Mouse (Mus musculus) heart, embryonic 15.5 days (tissue): ENCODE measurements around the gene Pex7. TPM values are rescaled to one million over a fixed set of nuclear protein-coding genes. Genes with fewer than 3 reads are reported as not detected.

ENCODE experiments used
- ATAC-seq: fragments of 200-750 bp; cut with Nextera tagmentation; replicated peaks from 2 replicates; pipeline ENCODE4 v1.8.0; 2017; ENCODE audit warnings: low read depth, moderate TSS enrichment; ENCODE audit not compliant: insufficient number of reproducible peaks, insufficient read depth, low FRiP score
- H3K27ac ChIP-seq: fragments of 300-500 bp; sonication (generic); 2 replicates; pipeline ENCODE4 v1.5.1; 2015; ENCODE audit warnings: mild to moderate bottlenecking, inconsistent platforms
- H3K27me3 ChIP-seq: fragments of 300-500 bp; sonication (generic); 2 replicates; pipeline ENCODE4 v1.6.1; 2015; ENCODE audit warnings: inconsistent platforms
- H3K36me3 ChIP-seq: fragments of 300-500 bp; sonication (generic); 2 replicates; pipeline ENCODE4 v1.6.1; 2015; ENCODE audit warnings: mild to moderate bottlenecking, inconsistent platforms
- H3K4me1 ChIP-seq: fragments of 300-500 bp; sonication (generic); replicated peaks from 2 replicates; pipeline ENCODE4 v1.6.1; 2015; ENCODE audit warnings: inconsistent platforms
- H3K4me2 ChIP-seq: fragments of 300-500 bp; sonication (generic); 2 replicates; pipeline ENCODE4 v1.6.1; 2015; ENCODE audit warnings: inconsistent platforms, mild to moderate bottlenecking, moderate library complexity
- H3K4me3 ChIP-seq: fragments of 300-500 bp; sonication (generic); 2 replicates; pipeline ENCODE4 v1.5.1; 2015; ENCODE audit warnings: mild to moderate bottlenecking, inconsistent platforms
- H3K9ac ChIP-seq: fragments of 300-500 bp; sonication (generic); 2 replicates; pipeline ENCODE4 v1.6.1; 2015; ENCODE audit warnings: mild to moderate bottlenecking, inconsistent platforms
- H3K9me3 ChIP-seq: fragments of 300-500 bp; sonication (generic); replicated peaks from 2 replicates; pipeline ENCODE4 v1.6.1; 2016; ENCODE audit warnings: inconsistent platforms
- WGBS: fragments of 180-500 bp; shearing (Covaris S2); methylation state at CpG from one replicate; pipeline ENCODE4 v1.1.7; 2015; ENCODE audit warnings: mixed read lengths; 5-methylcytosine and 5-hydroxymethylcytosine counted together
- polyA plus RNA-seq: library from polyadenylated mRNA; unstranded; fragments of >200 nt; fragmentation: Nextera tagmentation; extraction: Ambion mirVana; gene quantifications from 2 replicates; pipeline ENCODE4 v1.2.1, GENCODE M21; 2015

Pex7 gene
- polyA plus RNA-seq, 1 experiment from 2014 or later = 33.9 TPM

DNA sequence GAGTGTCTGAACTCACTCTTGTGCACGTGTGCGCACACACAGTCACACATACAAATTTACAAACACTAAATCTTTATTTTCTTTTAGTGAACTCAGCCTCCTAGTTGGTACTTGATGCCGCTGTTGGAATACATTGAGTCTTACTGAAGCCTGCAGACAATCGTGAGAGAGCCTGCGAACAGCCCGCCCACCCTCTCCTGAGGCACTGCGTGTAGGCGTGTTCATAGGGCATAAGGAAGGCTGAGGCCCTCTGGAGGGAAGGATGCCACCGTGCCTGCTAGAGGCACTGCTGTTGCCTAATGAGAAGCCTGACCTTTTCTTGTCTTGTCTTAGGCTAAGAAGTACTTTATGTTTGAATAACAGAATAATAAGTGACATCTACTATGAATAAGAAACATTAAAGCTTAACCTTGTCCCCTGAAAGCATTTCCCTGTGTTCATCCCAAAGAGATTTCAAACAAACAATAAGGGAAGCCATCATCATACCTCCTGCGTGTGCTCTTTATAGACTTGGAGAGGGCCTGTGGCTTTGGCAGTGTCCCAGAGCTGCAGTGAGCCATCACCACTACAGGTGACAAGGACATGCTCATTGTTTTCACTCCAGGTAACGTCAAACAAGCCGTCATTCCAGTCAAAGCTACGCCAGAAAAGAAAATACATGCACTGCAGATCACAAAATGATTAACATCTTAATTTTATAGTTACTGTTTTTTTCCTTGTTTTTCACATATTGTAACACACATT lies 3.2 kb downstream of the Pex7 start:
- Histone ChIP-seq H3K36me3 (peaks cover 3% of the 10 kb centered on the region; the same call in 1 of the 2 replicates), H3K9ac (no peak overlapping the region)
- WGBS = 75% methylated on average over 13 of the region's 13 CpGs

GRCm38 (mm10) chr10:19901992-19902391 lies 5.5 kb downstream of the Pex7 start:
- Histone ChIP-seq H3K27ac (no peak overlapping the region), H3K4me3 (no peak overlapping the region), H3K4me1 (no peaks in the 10 kb centered on the region), H3K27me3 (no peaks in the 10 kb centered on the region), H3K9ac (no peak overlapping the region), H3K4me2 (no peak overlapping the region), H3K36me3 (peaks cover 3% of the 10 kb centered on the region; the same call in 1 of the 2 replicates), H3K9me3 (no peaks in the 10 kb centered on the region)
- WGBS = 61% methylated on average over 7 of the region's 7 CpGs
- no peak for ATAC-seq

More for the DNA sequence above, 3.2 kb downstream of the Pex7 start:
- Histone ChIP-seq H3K4me2 (no peak overlapping the region), H3K4me1 (no peaks in the 10 kb centered on the region), H3K27me3 (no peaks in the 10 kb centered on the region), H3K4me3 (no peak overlapping the region), H3K27ac (no peak overlapping the region), H3K9me3 (no peaks in the 10 kb centered on the region)
- no peak for ATAC-seq

DNA sequence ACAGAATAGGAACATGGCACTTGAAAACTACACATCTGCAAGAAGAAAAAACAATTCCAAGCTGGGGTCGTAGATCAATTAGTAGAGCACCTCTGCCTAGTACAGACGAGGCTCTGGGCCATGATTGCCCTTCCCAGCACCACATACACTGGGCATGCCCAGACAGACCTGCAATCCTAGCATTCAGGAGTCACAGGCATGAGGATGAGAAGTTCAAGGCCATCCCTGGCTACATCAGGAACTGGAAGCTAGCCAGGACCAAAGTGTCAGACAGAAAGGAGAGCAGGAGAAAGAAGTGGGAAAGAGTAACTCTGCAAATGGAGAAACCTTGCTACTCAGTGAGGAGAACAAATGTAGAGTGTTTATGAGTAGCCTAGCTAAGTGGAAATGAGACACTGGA lies 7.3 kb downstream of the Pex7 start:
- no peak for ATAC-seq
- H3K4me3 ChIP-seq = no peak overlapping the region
- no peaks in the 10 kb centered on the region for H3K4me1 ChIP-seq
- H3K4me2 ChIP-seq = no peak overlapping the region
- H3K27me3 ChIP-seq = no peaks in the 10 kb centered on the region
- H3K36me3 ChIP-seq = peaks cover 3% of the 10 kb centered on the region; the same call in 1 of the 2 replicates
- no peaks in the 10 kb centered on the region for H3K9me3 ChIP-seq
- H3K27ac ChIP-seq = no peak overlapping the region
- no peak overlapping the region for H3K9ac ChIP-seq
- 71% methylated on average over 2 of the region's 2 CpGs for WGBS

DNA sequence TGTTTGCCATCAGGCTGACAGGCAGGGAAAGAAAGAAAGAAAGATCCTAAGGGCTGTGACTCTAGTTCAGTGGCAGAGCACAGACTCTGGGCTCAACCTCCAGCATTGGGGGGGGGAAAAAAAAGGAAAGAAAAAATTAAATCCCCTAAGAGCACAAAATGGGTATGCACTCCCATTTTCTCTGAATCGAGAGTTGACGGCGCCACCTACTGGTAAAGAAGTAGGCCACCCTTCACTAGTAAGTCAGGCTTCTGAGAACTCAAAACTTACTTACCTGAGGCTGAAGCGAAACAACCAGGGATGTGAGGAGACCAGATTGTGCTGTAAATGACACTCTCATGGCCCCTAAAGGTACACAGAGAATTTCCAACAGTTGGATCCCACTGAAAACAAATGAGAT lies 13.5 kb downstream of the Pex7 start:
- Histone ChIP-seq H3K36me3 (no peaks in the 10 kb centered on the region), H3K9ac (no peak overlapping the region), H3K27ac (no peak overlapping the region), H3K4me1 (no peaks in the 10 kb centered on the region), H3K27me3 (no peaks in the 10 kb centered on the region), H3K4me2 (no peak overlapping the region), H3K9me3 (no peaks in the 10 kb centered on the region), H3K4me3 (no peak overlapping the region)
- no peak for ATAC-seq
- WGBS = 16% methylated on average over 4 of the region's 4 CpGs

DNA sequence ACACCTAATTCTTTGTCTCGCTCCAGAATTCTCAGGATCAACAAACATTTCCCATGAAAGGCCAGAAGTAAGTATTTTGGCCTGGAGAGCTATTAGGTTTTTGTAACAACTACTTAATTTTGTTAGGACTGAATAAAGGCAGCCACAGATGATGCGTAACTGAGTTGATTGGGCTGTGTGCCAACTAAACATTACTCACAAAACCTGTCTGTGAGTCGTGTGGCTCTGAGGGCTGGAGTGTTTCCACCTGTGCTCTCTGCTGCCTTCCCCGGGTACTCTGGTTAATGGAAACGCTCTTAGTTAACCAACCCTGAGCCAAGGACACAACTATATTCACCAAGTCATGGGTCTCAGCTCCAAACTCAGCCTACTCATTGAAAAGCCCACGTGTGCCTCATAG lies 14.3 kb downstream of the Pex7 start:
- Histone ChIP-seq H3K27ac (no peak overlapping the region), H3K9me3 (no peaks in the 10 kb centered on the region), H3K4me3 (no peak overlapping the region), H3K9ac (no peak overlapping the region), H3K4me2 (no peak overlapping the region), H3K36me3 (no peaks in the 10 kb centered on the region), H3K27me3 (no peaks in the 10 kb centered on the region), H3K4me1 (no peaks in the 10 kb centered on the region)
- WGBS = 71% methylated on average over 6 of the region's 6 CpGs
- no peak for ATAC-seq

DNA sequence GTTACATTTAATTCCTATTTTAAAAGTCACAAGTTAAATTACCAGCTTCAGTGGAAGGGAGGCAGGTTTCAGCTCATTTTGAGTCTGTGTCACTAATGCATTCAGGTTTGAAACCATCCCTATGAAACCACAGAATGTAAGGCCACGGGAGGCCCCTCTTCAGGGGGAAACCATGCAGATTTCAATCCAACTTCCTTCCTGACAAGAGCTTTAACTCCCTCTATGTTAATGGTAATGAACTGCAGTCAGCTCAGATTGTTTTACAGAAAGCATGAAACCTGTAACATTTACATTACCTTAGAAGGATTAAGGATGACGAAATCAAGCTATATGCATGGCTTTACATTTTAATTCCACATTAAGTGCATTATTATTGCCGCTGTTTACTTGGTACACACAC lies 15.8 kb downstream of the Pex7 start:
- H3K4me2 ChIP-seq = no peak overlapping the region
- H3K27ac ChIP-seq = no peak overlapping the region
- H3K27me3 ChIP-seq = no peaks in the 10 kb centered on the region
- H3K9ac ChIP-seq = no peak overlapping the region
- no peak overlapping the region for H3K4me3 ChIP-seq
- no peak for ATAC-seq
- WGBS = 53% methylated on average over 3 of the region's 3 CpGs
- H3K36me3 ChIP-seq = no peaks in the 10 kb centered on the region
- H3K4me1 ChIP-seq = no peaks in the 10 kb centered on the region
- no peaks in the 10 kb centered on the region for H3K9me3 ChIP-seq

DNA sequence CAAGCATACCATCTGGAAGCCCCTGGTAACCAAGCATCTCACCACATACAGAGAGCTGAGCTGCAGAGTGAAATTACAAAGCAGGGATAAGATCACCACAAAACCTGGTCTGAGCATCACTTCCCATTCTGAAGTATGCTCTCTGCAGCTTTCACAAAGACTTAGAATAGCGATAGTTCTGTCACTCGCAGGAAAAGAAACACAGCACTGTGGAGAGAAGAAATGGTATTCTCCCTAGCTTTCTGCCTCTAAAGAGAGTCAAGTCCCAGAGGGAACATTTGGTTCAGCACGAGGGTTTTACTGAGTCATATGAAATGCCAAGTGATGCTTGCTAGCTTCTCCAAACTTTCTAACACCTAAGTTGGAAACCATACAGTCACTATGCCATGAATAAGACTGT lies 17.6 kb downstream of the Pex7 start:
- Histone ChIP-seq H3K27ac (no peak overlapping the region), H3K4me3 (no peak overlapping the region), H3K9me3 (no peaks in the 10 kb centered on the region), H3K4me2 (no peak overlapping the region), H3K27me3 (no peaks in the 10 kb centered on the region), H3K4me1 (no peaks in the 10 kb centered on the region), H3K9ac (no peak overlapping the region), H3K36me3 (no peaks in the 10 kb centered on the region)
- ATAC-seq = no peak
- 71% methylated on average over 3 of the region's 3 CpGs for WGBS

GRCm38 (mm10) chr10:19886249-19886648 lies 21.2 kb downstream of the Pex7 start:
- 68% methylated on average over 3 of the region's 3 CpGs for WGBS
- ATAC-seq = no peak
- no peak overlapping the region for H3K9ac ChIP-seq
- no peaks in the 10 kb centered on the region for H3K27me3 ChIP-seq
- H3K9me3 ChIP-seq = no peaks in the 10 kb centered on the region
- H3K4me2 ChIP-seq = no peak overlapping the region
- no peaks in the 10 kb centered on the region for H3K4me1 ChIP-seq
- H3K4me3 ChIP-seq = no peak overlapping the region
- H3K27ac ChIP-seq = no peak overlapping the region
- H3K36me3 ChIP-seq = no peaks in the 10 kb centered on the region

DNA sequence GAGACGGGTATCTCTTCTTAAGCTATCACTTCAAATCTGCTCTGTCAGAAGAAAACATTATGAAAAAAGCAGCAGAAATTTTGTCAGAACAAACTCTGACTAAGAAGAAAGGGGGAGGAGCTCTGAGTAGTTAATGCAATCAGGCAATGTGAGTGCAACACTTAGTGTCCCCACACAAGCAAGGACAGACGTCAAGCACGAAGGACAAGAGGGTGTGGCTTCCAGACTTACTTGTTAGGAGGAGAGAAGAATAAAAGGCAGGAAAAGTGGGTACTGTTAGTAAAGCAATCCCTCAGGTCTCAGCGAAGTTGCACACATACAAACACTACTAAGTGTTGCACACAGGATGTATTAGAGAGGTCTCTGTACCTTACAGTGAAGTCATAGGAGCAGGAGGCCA lies 23.1 kb downstream of the Pex7 start:
- no peak overlapping the region for H3K9ac ChIP-seq
- H3K9me3 ChIP-seq = no peaks in the 10 kb centered on the region
- WGBS = 59% methylated on average over 4 of the region's 4 CpGs
- no peaks in the 10 kb centered on the region for H3K27me3 ChIP-seq
- H3K27ac ChIP-seq = no peak overlapping the region
- no peaks in the 10 kb centered on the region for H3K36me3 ChIP-seq
- ATAC-seq = no peak
- no peak overlapping the region for H3K4me2 ChIP-seq
- H3K4me1 ChIP-seq = no peaks in the 10 kb centered on the region
- H3K4me3 ChIP-seq = no peak overlapping the region

- H3K27ac ChIP-seq = no peak overlapping the region
- no peak overlapping the region for H3K9ac ChIP-seq
- ATAC-seq = no peak
- no peaks in the 10 kb centered on the region for H3K36me3 ChIP-seq
- H3K27me3 ChIP-seq = no peaks in the 10 kb centered on the region
- no peak overlapping the region for H3K4me3 ChIP-seq
- no peaks in the 10 kb centered on the region for H3K4me1 ChIP-seq
- 70% methylated on average over 3 of the region's 3 CpGs for WGBS
- no peaks in the 10 kb centered on the region for H3K9me3 ChIP-seq
- H3K4me2 ChIP-seq = no peak overlapping the region
Measured at GRCm38 (mm10) chr10:19880437-19880836, 27.1 kb downstream of the Pex7 start.

DNA sequence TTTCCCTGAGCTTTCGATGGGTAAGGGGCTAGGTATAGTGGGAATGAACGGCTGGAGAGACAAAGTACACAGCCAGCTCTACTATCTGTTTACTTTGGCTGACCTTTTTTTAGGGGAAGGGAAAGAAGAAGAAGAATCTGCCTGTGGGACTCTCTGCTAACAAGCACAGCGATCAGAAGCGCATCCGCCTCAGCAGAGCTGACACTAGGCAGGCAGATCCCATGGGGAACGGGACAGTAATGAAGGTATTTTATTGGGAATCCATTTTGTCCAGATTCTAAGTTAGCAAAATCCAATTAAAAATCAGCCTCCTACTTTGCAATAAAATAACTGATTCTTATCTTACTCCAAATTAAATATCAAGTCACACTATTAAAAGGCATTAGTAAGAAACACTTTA lies 28.3 kb downstream of the Pex7 start:
- Histone ChIP-seq H3K27me3 (no peaks in the 10 kb centered on the region), H3K4me1 (no peaks in the 10 kb centered on the region), H3K4me3 (no peak overlapping the region), H3K4me2 (no peak overlapping the region), H3K27ac (no peak overlapping the region), H3K9me3 (no peaks in the 10 kb centered on the region), H3K36me3 (no peaks in the 10 kb centered on the region), H3K9ac (no peak overlapping the region)
- no peak for ATAC-seq
- WGBS = 68% methylated on average over 6 of the region's 6 CpGs

GRCm38 (mm10) chr10:19877679-19878078 lies 29.8 kb downstream of the Pex7 start:
- Histone ChIP-seq H3K4me2 (no peak overlapping the region), H3K4me3 (no peak overlapping the region), H3K9me3 (no peaks in the 10 kb centered on the region), H3K36me3 (no peaks in the 10 kb centered on the region), H3K9ac (no peak overlapping the region), H3K27me3 (no peaks in the 10 kb centered on the region), H3K4me1 (no peaks in the 10 kb centered on the region), H3K27ac (no peak overlapping the region)
- ATAC-seq = no peak
- WGBS = 79% methylated on average over 9 of the region's 9 CpGs
